Mouse (Mus musculus) stomach, embryonic 15.5 days (tissue): ENCODE results near the gene Ntm. TPM values are rescaled to one million over a fixed set of nuclear protein-coding genes. Genes with fewer than 3 reads are reported as not detected.

Experiments used
- ATAC-seq: fragments of 200-750 bp; cut with Nextera tagmentation; 2 replicates; pipeline ENCODE4 v1.8.0; 2017; ENCODE audit warnings: low read depth, moderate number of reproducible peaks, moderate TSS enrichment; ENCODE audit not compliant: insufficient read depth, low FRiP score
- H3K27ac ChIP-seq: fragments of 300-500 bp; sonication (generic); 2 replicates; pipeline ENCODE4 v1.5.1; 2015; ENCODE audit warnings: mild to moderate bottlenecking, inconsistent platforms
- H3K27me3 ChIP-seq: fragments of 300-500 bp; sonication (generic); replicated peaks from 2 replicates; pipeline ENCODE4 v1.6.1; 2015; ENCODE audit warnings: inconsistent platforms
- H3K36me3 ChIP-seq: fragments of 300-500 bp; sonication (generic); 2 replicates; pipeline ENCODE4 v1.6.1; 2015; ENCODE audit warnings: inconsistent platforms
- H3K4me1 ChIP-seq: fragments of 300-500 bp; sonication (generic); 2 replicates; pipeline ENCODE4 v1.6.1; 2015; ENCODE audit warnings: inconsistent platforms
- H3K4me2 ChIP-seq: fragments of 300-500 bp; sonication (generic); 2 replicates; pipeline ENCODE4 v1.6.1; 2015; ENCODE audit warnings: mild to moderate bottlenecking, inconsistent platforms
- H3K4me3 ChIP-seq: fragments of 300-500 bp; sonication (generic); replicated peaks from 2 replicates; pipeline ENCODE4 v1.5.1; 2015; ENCODE audit warnings: inconsistent platforms
- H3K9ac ChIP-seq: fragments of 300-500 bp; sonication (generic); 2 replicates; pipeline ENCODE4 v1.6.1; 2015; ENCODE audit warnings: inconsistent platforms
- H3K9me3 ChIP-seq: fragments of 300-500 bp; sonication (generic); 2 replicates; pipeline ENCODE4 v1.6.1; 2016; ENCODE audit warnings: inconsistent platforms
- WGBS: fragments of 180-500 bp; shearing (Covaris S2); methylation state at CpG from one replicate; pipeline ENCODE4 v1.1.7; 2015; 5-methylcytosine and 5-hydroxymethylcytosine counted together
- polyA plus RNA-seq: library from polyadenylated mRNA; unstranded; fragments of >200 nt; fragmentation: Nextera tagmentation; extraction: Ambion mirVana; gene quantifications from 2 replicates; pipeline ENCODE4 v1.2.1, GENCODE M21; 2015

Gene Ntm
- polyA plus RNA-seq, 1 experiment from 2014 or later: 14.5 TPM

DNA sequence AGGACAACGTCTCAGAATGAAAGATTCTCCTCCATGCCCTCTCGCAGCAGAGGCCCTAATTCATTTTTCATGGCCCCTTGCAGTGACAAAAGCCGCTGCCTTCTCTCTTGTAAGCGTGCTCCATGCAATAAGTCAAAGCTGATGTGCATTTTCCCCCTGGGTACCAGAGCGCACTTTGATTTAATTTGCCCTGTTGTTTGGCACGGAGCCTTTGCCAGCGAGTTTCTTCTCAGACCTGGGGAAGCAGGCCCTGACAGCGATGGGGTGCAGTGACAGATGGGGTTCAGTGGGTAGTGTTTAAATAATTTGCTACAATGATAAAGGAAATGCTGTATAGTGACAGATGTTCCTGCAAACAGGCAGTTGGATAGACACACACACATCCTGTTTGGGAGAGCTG, 904.1 kb downstream of the Ntm start:
- H3K36me3 ChIP-seq: no peaks in the 10 kb centered on the region
- H3K4me3 ChIP-seq: no peak overlapping the region
- no peaks in the 10 kb centered on the region for H3K27me3 ChIP-seq
- ATAC-seq: no peak
- H3K9ac ChIP-seq: no peak overlapping the region
- H3K27ac ChIP-seq: no peak overlapping the region
- no peaks in the 10 kb centered on the region for H3K9me3 ChIP-seq
- H3K4me2 ChIP-seq: no peak overlapping the region
- no peaks in the 10 kb centered on the region for H3K4me1 ChIP-seq
- WGBS: 68% methylated on average over 8 of the region's 8 CpGs

GRCm38 (mm10) chr9:29055637-29056036, 907.3 kb downstream of the Ntm start:
- no peaks in the 10 kb centered on the region for H3K9me3 ChIP-seq
- H3K4me1 ChIP-seq: no peaks in the 10 kb centered on the region
- WGBS: 86% methylated on average over 2 of the region's 2 CpGs
- H3K4me2 ChIP-seq: no peak overlapping the region
- no peak overlapping the region for H3K27ac ChIP-seq
- no peaks in the 10 kb centered on the region for H3K27me3 ChIP-seq
- no peaks in the 10 kb centered on the region for H3K36me3 ChIP-seq
- H3K9ac ChIP-seq: no peak overlapping the region
- no peak overlapping the region for H3K4me3 ChIP-seq
- no peak for ATAC-seq

DNA sequence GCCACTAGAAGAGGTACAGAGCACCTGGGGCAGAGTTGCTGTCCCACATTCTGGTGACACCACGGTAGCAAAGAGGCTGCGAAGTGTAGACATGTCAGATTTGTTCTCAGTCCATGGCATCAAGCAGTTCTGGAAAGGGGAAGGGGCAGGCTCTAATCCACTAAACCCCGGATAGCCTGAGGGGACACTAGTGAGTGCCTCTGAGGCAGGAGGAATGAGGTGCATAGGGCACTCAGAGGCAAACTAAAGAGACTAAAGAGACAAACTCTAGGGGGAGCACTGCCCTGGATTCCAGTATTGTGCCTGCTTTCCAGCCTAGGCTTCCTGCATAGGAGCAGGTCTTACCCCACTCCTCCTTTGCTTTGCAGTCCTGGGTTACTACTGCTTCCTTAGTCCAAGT, 926.5 kb downstream of the Ntm start:
- no peak overlapping the region for H3K9ac ChIP-seq
- H3K36me3 ChIP-seq: no peaks in the 10 kb centered on the region
- no peaks in the 10 kb centered on the region for H3K4me1 ChIP-seq
- 44% methylated on average over 3 of the region's 3 CpGs for WGBS
- no peaks in the 10 kb centered on the region for H3K9me3 ChIP-seq
- no peaks in the 10 kb centered on the region for H3K27me3 ChIP-seq
- no peak overlapping the region for H3K4me3 ChIP-seq
- no peak for ATAC-seq
- no peak overlapping the region for H3K4me2 ChIP-seq
- H3K27ac ChIP-seq: no peak overlapping the region

DNA sequence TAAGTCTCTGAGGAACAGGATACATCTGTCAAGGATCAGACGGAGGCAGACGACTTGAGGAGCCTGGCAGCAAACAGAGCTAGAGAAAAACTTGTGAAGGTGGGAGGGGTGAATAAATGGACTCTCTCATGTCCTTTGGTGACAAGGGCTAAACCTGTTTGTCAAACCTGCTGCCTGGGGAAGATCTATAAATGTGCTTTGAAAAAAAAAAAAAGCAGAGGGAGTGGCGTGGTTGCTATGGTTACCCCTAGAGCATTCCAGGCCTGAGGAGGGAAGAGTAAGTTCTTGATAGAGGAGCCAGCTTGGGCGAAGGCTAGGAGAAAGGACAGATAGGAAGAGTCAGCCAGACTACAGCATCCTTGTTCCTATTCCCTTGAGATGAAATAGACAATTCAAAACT, 926.9 kb downstream of the Ntm start:
- 16% methylated on average over 4 of the region's 4 CpGs for WGBS
- no peak overlapping the region for H3K4me2 ChIP-seq
- no peak for ATAC-seq
- H3K9me3 ChIP-seq: no peaks in the 10 kb centered on the region
- H3K4me3 ChIP-seq: no peak overlapping the region
- no peaks in the 10 kb centered on the region for H3K27me3 ChIP-seq
- no peak overlapping the region for H3K27ac ChIP-seq
- no peak overlapping the region for H3K9ac ChIP-seq
- H3K36me3 ChIP-seq: no peaks in the 10 kb centered on the region
- H3K4me1 ChIP-seq: no peaks in the 10 kb centered on the region

GRCm38 (mm10) chr9:29026410-29026809, 936.5 kb downstream of the Ntm start:
- no peak for ATAC-seq
- H3K4me1 ChIP-seq: no peaks in the 10 kb centered on the region
- WGBS: 76% methylated on average over 6 of the region's 6 CpGs
- no peaks in the 10 kb centered on the region for H3K9me3 ChIP-seq
- no peaks in the 10 kb centered on the region for H3K27me3 ChIP-seq
- H3K9ac ChIP-seq: no peak overlapping the region
- no peak overlapping the region for H3K4me3 ChIP-seq
- no peaks in the 10 kb centered on the region for H3K36me3 ChIP-seq
- no peak overlapping the region for H3K27ac ChIP-seq
- no peak overlapping the region for H3K4me2 ChIP-seq

DNA sequence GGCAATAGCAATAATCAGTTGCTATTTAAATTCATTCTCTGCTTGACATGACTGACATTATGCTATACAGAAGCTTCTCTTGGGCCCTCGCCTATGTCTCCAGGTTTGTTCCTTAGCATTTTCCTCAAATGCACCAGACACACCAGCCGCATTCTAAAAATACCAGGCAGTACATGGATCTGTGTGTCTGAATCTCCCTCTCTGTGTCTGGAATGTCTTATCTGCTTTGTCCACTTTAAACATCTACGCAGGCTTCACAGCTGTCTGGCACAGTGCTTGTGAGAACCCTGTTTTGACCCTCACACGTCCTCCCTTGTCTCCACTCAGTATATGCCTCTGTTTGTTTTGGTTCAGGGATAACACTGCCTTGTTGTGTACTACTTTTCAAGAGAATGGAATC, 937.3 kb downstream of the Ntm start:
- Histone ChIP-seq H3K27ac (no peak overlapping the region), H3K9ac (no peak overlapping the region), H3K4me3 (no peak overlapping the region), H3K4me2 (no peak overlapping the region), H3K4me1 (no peaks in the 10 kb centered on the region), H3K36me3 (no peaks in the 10 kb centered on the region), H3K9me3 (no peaks in the 10 kb centered on the region), H3K27me3 (no peaks in the 10 kb centered on the region)
- 45% methylated on average over 4 of the region's 4 CpGs for WGBS
- no peak for ATAC-seq

- Histone ChIP-seq H3K4me3 (no peak overlapping the region), H3K4me2 (no peak overlapping the region), H3K9me3 (no peaks in the 10 kb centered on the region), H3K4me1 (no peaks in the 10 kb centered on the region), H3K36me3 (no peaks in the 10 kb centered on the region), H3K27me3 (no peaks in the 10 kb centered on the region), H3K9ac (no peak overlapping the region), H3K27ac (no peak overlapping the region)
- ATAC-seq: no peak
- 67% methylated on average over 1 of the region's 1 CpGs for WGBS
Measured at GRCm38 (mm10) chr9:29025104-29025503, 937.8 kb downstream of the Ntm start.

- Histone ChIP-seq H3K27me3 (no peaks in the 10 kb centered on the region), H3K9ac (no peak overlapping the region), H3K4me2 (no peak overlapping the region), H3K27ac (no peak overlapping the region), H3K36me3 (no peaks in the 10 kb centered on the region), H3K9me3 (no peaks in the 10 kb centered on the region), H3K4me1 (no peaks in the 10 kb centered on the region), H3K4me3 (no peak overlapping the region)
- ATAC-seq: no peak
- 82% methylated on average over 3 of the region's 3 CpGs for WGBS
Measured at GRCm38 (mm10) chr9:29016879-29017278, 946.1 kb downstream of the Ntm start.

DNA sequence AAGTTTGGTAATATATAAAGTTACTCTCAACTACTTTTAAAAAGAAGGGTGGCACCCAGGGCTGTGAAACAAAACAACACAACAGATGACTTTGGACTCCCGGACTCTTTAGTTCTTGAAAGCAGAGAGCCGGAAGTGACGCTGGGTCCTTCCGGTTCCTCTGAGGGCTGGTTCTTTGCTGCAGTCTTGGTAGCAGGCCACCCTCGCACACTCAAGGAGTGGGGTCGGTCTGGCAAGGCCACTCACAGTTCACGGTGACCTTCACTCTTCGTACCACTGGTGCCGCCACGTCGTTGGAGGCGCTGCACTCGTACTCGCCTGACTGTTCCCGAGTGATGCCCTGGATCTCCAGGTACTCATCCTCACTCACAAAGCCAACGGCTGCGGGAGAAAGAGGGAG, 949.1 kb downstream of the Ntm start:
- H3K9ac ChIP-seq: no peak overlapping the region
- no peaks in the 10 kb centered on the region for H3K27me3 ChIP-seq
- H3K27ac ChIP-seq: no peak overlapping the region
- WGBS: 89% methylated on average over 17 of the region's 17 CpGs
- H3K4me3 ChIP-seq: no peak overlapping the region
- H3K4me1 ChIP-seq: no peaks in the 10 kb centered on the region
- H3K4me2 ChIP-seq: no peak overlapping the region
- no peaks in the 10 kb centered on the region for H3K9me3 ChIP-seq
- ATAC-seq: no peak
- H3K36me3 ChIP-seq: no peaks in the 10 kb centered on the region

DNA sequence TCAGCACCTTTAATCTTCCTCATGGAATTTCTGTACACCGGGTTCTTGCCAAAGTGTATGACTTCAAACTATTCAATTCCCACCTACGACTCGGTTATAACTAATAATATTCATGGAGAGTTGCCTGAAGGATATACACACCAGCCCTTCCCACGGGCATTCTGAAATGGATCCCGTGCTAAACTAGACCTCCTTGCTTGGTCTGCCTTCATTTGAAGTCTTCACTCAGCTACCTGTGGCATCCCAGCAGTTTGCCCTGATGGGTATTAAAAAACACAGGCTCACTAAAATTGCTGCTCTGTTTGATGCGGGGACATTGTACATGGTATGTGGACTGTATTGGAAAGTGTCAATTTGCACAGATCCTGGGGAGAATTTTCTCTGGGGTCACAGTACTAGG, 950.4 kb downstream of the Ntm start:
- Histone ChIP-seq H3K4me1 (no peaks in the 10 kb centered on the region), H3K27me3 (no peaks in the 10 kb centered on the region), H3K4me2 (no peak overlapping the region), H3K27ac (no peak overlapping the region), H3K4me3 (no peak overlapping the region), H3K9ac (no peak overlapping the region), H3K9me3 (no peaks in the 10 kb centered on the region), H3K36me3 (no peaks in the 10 kb centered on the region)
- 94% methylated on average over 6 of the region's 6 CpGs for WGBS
- no peak for ATAC-seq

DNA sequence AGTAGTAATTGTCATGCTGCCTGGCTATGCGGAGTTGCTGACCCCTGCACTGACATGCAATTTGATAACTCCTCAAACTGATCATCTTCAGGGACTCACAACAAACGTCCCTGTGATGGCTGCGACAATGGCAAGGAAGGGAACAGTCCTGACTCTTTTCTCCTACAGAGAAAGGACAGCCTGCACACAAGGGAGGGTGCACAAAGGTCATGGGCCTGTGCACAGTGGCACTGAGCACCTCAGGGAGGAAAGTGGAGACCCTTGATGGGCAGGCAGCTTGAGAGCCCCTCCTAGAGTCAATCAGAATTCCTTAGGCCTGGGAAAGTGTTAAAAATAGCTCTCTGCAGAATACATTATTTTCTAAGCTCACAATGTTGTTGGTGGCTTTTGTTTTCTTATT, 951.5 kb downstream of the Ntm start:
- WGBS: 62% methylated on average over 3 of the region's 3 CpGs

DNA sequence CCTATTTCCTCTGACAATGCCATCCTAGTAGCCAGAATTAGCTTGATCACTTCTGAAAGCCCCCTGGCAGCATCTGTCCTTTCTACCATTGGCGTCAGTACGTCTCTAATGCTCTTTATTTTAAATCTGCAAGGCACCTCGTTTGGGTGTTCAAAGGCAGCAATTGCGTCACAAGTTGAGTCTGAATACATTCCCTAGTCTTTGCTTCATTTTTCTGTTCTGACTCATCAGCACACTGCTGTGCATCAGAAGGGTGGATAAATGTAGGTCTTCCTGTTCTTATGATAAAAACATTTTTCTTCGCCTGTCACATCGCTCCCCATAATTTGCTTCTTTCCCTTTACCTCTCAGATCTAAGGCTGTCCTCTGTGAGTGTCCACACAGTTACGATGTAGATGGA, 958.4 kb downstream of the Ntm start:
- ATAC-seq: no peak
- Histone ChIP-seq H3K36me3 (no peaks in the 10 kb centered on the region), H3K4me3 (no peak overlapping the region), H3K9me3 (no peaks in the 10 kb centered on the region), H3K4me2 (no peak overlapping the region), H3K27me3 (no peaks in the 10 kb centered on the region), H3K4me1 (no peaks in the 10 kb centered on the region), H3K9ac (no peak overlapping the region), H3K27ac (no peak overlapping the region)
- 86% methylated on average over 7 of the region's 7 CpGs for WGBS

More for the DNA sequence above, 951.5 kb downstream of the Ntm start:
- no peaks in the 10 kb centered on the region for H3K4me1 ChIP-seq
- no peaks in the 10 kb centered on the region for H3K36me3 ChIP-seq
- H3K27ac ChIP-seq: no peak overlapping the region
- no peak overlapping the region for H3K4me3 ChIP-seq
- H3K9ac ChIP-seq: no peak overlapping the region
- H3K4me2 ChIP-seq: no peak overlapping the region
- ATAC-seq: no peak
- no peaks in the 10 kb centered on the region for H3K9me3 ChIP-seq
- no peaks in the 10 kb centered on the region for H3K27me3 ChIP-seq

DNA sequence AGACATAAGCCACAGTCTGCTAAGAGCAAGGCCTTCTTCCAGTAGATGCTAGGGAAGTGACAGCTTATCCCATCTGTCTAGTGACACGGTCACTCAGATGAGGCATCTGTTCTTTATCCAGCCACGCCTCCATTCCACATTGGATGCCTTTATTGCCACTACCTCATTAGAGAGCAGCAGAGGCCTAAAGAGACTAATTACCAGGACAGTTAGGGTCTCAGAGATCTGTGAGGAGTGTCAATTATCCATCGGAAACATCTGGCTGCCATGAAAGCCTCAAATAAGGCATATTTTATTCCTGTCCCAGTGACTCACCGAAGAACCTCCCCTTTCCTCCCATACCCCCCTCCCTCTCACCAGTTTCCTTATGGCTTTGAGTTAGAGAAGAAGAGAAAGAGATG, 963.0 kb downstream of the Ntm start:
- Histone ChIP-seq H3K4me2 (no peak overlapping the region), H3K4me1 (no peaks in the 10 kb centered on the region), H3K9ac (no peak overlapping the region), H3K27ac (no peak overlapping the region), H3K4me3 (no peak overlapping the region), H3K27me3 (no peaks in the 10 kb centered on the region), H3K9me3 (no peaks in the 10 kb centered on the region), H3K36me3 (no peaks in the 10 kb centered on the region)
- 42% methylated on average over 4 of the region's 4 CpGs for WGBS
- no peak for ATAC-seq
